8 mouse cellular contexts compared by ENCODE assay signal in genomic region chr15:7150591-7150990, GRCm38 (mm10).
"Had no signal": no experiment of that assay in that cellular context is flagged by ENCODE, and none has a peak within 500 bp of the region (broad histone marks: within the 10 kb centered on the region; RNA-seq: fewer than 3 reads in every experiment).

No protein-coding gene starts in this region.

- DNase-seq: forebrain, postnatal 0 days; kidney, adult 11 months; kidney, adult 8-10 months; kidney, postnatal 14 days; layer of hippocampus, adult 9-11 months; layer of hippocampus, postnatal 36 days; left cerebral cortex, postnatal 4 days; lung, adult 18-20 months had no signal
